Mouse (Mus musculus): ENCODE measurements around the gene Arid2. TPM values are rescaled to one million over a fixed set of nuclear protein-coding genes. Genes with fewer than 3 reads are reported as not detected.

The Arid2 gene
- polyA plus RNA-seq, 1 experiment = 29.6 TPM

- no peak for TF ChIP-seq POLR2A (IDR thresholded peaks at IDR 0.05; ENCODE audit: low read depth, low read length)
- H3K4me1 ChIP-seq (ENCODE audit: control insufficient read depth, insufficient read depth, low read length) = peaks cover 2% of the 10 kb centered on the region
- no peak overlapping the region for H3K27ac ChIP-seq (ENCODE audit: insufficient read depth, low read length)
- no peak overlapping the region for H3K4me3 ChIP-seq (ENCODE audit: insufficient read depth, low read length)
Observed at GRCm38 (mm10) chr15:96446785-96447184, 159.5 kb downstream of the Arid2 start.

- H3K4me3 ChIP-seq (ENCODE audit: insufficient read depth, low read length) = no peak overlapping the region
- no peak overlapping the region for H3K27ac ChIP-seq (ENCODE audit: insufficient read depth, low read length)
- TF ChIP-seq CTCF (IDR thresholded peaks at IDR 0.05; ENCODE audit: borderline replicate concordance, insufficient read depth, low read length) = no peak
- no peak for TF ChIP-seq POLR2A (IDR thresholded peaks at IDR 0.05; ENCODE audit: low read depth, low read length)
- H3K4me1 ChIP-seq (ENCODE audit: control insufficient read depth, insufficient read depth, low read length) = peaks cover 2% of the 10 kb centered on the region
Observed at GRCm38 (mm10) chr15:96448656-96449299, 161.5 kb downstream of the Arid2 start.

GRCm38 (mm10) chr15:96453346-96453745, 166.0 kb downstream of the Arid2 start:
- Histone ChIP-seq H3K4me3 (ENCODE audit: insufficient read depth, low read length) (no peak overlapping the region), H3K4me1 (ENCODE audit: control insufficient read depth, insufficient read depth, low read length) (peaks cover 4% of the 10 kb centered on the region), H3K27ac (ENCODE audit: insufficient read depth, low read length) (no peak overlapping the region)
- TF ChIP-seq CTCF (IDR thresholded peaks at IDR 0.05; ENCODE audit: borderline replicate concordance, insufficient read depth, low read length) (no peak), POLR2A (IDR thresholded peaks at IDR 0.05; ENCODE audit: low read depth, low read length) (no peak)

Other genes with a start within 250 kb of the Arid2 start
- gene Scaf11, start 173.3 kb downstream of the Arid2 start, polyA plus RNA-seq (2011; ENCODE audit: insufficient read length, low read depth, missing spikeins) = 82.5 and 103 TPM in 2 replicates